Mouse (Mus musculus) megakaryocyte progenitor cell, adult 5-6 weeks (primary cell): ENCODE measurements at regions not wholly inside any gene's neighbourhood (a gene's known extent, or its start where the extent isn't known, plus 50 kb on each side); places are given as distances from the start of the nearest gene placed in this dataset.
A peak's percentile ranks its signal among the peaks of the same experiment; 100 is the strongest.
"Not testable (repeated sequence)": the region's sequence is repeated elsewhere in the genome, so short reads cannot be mapped to it uniquely, and the experiment has no call there.

Source experiments
- ATAC-seq: replicated peaks from 2 replicates; pipeline ENCODE4 v1.8.0; 2016; ENCODE audit warnings: mild to moderate bottlenecking, moderate TSS enrichment, inconsistent platforms; ENCODE audit not compliant: poor library complexity

DNA sequence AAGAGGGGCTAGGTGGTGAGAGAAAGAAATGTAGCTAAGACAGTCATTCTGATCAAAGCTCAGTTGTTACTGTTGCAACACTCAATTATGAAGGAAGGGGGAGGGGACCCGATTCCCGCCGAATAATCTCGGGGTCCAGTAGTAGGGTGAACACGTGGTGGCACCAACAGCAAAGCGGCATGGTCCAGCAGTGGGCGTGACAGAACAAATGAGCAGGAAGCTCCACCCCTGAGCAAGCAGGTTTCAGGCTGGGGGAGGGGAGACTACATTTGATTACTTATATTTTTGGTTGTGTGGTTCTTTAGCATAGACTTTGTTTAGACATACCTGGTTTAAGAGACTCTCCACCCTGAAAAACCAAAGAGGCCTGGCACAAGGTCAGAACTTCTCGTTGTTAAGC is 143.8 kb upstream of the Tbl1xr1 start:
- not testable (repeated sequence) for ATAC-seq

DNA sequence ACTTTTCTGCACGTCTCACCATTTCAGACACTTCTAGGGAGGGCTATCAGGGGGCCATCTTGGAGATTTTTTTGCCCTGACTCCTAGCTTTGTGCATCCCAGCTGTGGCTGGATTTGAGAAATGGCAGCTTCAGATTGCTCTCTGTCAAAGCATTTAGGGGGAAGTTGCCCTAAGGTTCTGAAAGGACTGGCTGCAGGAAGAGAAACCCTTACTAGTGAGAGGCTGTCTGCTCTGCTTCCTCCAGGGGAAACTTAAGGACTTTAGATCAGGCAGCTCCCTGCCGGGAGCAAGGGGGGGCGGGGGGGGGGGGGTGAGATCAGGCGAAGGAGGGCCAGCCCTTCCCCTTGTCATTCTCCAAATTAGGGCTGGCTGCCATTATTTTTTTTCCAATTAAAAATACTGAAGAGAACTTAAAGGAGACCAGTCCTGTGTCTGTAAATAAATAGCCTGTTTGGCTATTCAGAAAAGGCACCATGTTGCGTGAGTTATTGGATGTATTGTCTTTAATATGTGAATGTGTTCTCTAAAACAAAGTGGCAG is 141.7 kb upstream of the Tbl1xr1 start:
- peak; percentile 26; the same call in 1 of the 2 replicates for ATAC-seq

DNA sequence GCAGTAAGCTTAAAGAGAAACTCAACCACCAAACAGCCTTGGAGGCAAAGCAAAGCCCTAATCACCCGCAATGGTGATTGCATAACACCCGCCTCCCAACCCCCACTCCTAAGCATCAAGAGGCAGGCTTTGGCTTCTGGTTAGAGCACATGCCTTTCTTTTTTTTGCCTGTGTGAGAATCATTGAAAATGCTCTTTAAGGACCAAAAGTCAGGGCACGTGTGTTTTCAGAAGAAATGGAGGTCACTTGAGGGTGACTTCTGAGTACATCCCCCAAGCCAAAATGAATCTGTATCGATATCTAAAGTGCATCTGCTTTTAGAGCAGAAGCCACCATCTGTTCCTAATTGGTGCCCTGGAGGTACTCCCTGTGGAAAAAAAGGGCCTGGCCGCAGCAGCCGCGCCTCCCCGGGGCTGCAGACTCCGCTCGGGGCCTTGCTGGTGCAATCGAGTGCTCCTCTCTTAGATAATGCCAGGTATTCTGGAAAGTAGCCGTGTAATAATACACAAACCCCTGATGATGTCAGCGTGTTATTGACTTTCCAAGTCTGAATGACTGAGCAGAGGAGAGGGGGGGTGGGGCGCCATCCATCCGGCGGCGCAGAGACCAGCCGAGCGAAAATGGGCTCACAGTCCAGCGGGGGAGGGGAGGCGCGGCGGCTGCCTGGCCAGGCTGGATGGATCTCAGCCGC is 140.7 kb upstream of the Tbl1xr1 start:
- ATAC-seq: peak; percentile 81

DNA sequence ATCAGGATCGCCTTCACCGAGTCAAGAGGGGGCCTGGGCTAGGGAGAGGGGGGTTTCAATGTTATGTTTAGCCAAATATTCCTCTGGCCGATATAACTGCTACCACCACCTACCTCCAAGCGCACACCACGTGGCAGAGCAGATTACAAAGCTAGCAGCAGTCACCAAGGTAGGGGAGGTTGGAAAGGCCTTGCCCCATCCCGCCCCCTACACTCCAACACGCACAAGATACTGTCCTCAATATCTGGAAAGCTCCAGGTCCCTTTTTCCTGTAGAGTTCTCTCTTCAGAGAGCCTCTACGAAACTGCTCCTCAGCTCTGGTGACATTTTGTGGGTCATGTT is 140.2 kb upstream of the Tbl1xr1 start:
- peak; percentile 33 for ATAC-seq

DNA sequence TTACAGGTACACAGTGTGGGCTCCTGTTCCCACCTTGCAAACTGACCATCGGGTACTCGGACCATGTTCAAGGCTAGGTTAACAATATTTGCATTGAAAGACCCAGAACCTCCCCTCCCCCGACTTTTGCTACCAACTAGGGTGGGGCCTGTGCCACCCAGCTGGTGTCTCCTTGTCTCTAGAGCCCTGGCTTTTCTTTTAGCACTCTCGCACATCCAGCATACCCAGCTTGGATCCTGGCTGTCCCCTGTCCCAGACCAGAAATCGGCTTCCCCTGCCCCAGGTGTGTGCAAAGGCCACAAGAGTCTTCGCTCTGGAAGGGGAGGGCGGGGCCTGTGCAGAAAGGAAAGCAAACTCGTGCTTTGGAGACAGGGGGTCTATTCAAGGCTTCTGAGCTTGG is 139.8 kb upstream of the Tbl1xr1 start:
- ATAC-seq: no peak

DNA sequence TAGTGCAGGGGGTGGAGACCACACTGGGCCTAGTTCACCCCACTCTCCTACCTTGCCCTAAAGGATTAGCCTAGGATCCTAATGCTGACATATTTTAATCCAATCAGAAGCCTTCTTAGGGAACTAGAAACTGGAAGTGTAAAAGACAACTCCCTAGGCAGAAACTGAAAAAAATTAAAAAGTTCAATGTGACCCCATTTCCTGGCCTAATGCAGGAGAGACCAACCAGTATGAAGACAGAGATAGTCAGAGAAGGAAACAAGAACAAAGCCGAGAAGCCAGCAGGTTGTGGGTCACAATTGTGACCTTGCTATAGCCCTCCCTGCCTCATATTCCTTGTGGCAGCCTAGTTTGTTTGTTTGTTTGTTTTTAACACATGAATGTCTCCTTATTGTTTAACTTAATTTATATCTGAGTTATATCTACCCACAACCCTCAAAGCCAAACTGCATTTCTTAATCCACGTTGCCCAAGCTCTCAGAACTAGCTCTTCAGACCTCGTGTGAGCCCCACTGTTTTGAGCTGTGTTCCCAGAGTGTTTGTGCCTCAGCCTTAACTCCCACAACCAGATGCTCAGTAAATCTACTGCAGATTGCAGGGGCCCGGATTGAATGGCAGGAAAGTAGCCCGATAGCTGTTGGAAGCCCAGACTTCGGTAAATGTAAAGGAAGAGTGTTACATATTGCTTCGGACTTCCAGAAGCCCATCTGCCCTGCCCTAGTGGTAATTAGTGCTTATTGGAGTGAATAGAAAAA is 139.0 kb upstream of the Tbl1xr1 start:
- ATAC-seq: peak; percentile 11

DNA sequence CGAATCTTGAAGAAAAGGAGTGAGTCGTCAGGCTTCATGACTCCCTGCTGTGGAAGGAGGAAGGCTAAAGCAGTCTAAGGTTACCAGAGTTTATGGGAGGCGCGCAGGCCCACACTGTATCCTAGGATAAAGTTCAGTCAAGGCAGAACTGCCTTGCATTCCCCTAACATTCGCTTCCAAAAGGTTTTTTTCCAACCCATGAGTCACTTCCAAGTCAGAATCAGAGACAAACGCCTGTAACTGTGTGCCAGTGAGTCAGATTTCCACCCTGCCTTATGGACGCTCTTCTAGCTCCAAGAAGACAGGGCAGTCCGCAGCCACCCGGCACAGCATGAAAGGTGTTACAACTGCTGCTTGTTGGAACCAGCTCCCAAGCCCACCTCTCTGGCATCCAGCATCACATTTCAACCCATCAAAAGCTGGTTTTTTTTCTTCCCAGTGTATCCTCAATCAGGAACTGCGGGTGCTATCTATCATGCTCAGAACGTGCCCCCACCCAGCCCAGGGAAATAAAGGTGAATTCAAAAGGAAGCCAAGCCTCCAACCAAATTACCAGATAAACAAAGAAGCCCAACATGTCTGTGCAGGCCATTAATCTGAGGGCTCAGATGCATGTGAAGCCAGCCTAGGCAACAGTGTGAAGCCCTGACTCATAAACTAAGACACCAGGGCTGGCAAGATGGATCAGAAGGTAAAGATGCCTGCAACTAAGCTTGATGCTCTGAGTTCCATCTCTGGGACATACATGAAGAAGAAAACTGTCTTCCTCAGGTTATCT is 138.2 kb upstream of the Tbl1xr1 start:
- ATAC-seq: no peak

DNA sequence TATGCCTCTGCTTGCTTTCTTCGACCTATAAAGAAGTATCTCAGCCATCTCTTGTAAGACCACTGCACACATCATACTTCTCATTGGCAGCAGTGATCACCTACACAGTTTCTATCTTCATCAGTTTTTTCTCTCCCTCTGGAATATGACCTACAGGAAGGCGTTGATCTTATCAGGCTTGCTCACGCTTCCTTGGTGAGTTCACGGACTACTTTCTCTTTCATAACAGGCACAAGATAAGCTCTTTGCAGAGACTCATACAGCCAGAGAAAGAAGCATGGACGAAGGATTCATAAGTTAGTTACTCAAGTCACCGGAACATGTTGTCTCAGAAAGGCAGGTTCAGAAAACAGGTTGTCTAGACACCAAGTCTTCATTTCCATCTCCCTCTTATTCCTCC is 136.7 kb upstream of the Tbl1xr1 start:
- no peak for ATAC-seq

DNA sequence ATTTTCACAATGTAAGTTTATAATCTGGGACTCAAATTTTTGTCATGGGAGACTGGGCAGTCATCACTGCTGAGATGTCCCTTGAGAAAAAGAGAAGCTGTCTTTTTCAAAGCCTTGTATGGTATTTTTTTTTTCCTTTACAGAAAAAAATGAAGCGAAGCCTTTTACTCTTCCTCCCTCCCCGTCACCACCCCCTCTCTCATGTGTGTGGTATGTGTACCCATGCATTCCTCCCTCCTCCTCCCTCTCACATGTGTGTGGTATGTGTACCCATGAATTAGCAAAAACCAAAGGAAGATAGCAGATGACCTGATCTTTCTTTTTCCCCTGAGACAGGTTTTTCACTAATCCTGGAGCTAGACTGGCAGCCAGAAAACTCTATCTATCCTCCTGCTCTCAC is 134.9 kb upstream of the Tbl1xr1 start:
- no peak for ATAC-seq

DNA sequence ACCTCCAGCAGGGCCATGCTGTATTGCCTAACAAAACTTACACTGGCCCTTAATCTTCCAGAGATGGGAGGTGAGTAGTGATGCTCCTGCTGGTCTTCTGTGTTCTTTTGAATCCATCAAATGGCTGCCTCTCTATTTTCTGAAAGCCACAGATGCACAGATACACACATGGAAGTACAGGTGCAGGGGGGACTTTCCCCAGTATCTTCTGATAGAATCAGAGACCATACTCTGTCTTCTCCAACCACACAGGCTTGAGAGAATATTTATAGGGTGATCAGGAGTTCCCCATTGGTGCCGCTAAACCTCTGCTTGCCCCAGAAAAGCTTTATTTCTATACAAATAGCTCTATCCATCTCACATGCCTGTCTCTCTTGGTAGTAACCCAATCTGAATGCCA is 133.5 kb upstream of the Tbl1xr1 start:
- no peak for ATAC-seq

DNA sequence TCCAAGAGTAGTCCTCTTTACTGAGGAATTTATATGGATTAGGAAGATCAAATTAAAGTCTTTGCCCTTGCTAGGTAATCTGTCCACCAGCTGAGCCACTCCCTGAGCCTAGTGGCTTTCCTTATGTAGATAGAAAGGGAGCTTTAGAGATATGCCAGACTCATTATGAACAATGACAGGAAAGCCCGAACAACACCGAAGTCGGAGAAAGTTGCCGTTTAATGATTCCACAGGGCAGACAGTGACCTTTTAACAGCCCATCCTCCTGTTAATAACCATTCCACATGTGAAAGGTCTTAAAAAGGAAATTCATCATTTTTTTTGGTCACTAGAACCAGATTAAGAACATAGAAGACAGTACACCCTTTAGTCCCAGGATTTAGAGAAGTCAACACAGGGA is 130.7 kb upstream of the Tbl1xr1 start:
- ATAC-seq: no peak

DNA sequence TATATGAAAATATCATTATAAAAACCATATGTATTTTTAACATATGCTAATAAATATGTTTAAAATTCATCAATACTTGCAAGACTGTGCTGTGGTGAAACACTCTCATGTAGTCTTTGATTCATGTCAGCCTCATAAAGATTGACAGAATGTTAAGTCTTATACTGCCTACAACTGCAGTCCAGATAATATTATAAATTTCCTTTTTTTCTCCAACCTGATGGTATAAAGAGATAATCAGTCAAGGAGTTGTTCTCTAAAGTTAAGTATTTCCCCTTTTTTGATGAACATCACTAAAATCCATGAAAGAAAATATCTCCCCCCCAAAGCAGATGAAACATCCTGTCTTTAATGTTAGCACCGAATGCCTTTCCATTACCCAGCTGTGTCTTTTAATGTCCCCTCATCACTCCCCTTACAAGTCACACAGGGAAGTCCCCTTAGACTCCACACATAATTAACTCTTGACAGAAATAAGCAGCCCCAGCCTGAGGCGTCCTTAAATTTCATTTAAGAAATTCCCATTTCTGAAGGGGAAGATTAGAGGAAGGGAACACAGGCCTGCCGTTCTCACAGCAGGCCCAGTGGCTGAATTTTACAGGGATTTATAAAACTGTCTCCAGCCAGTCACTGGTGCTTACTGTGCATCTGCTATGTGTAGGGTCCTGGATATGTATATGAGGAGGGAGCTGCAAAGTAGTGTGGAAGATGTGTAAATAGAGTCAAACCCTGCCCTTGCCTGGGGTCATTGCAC is 129.0 kb upstream of the Tbl1xr1 start:
- no peak for ATAC-seq

DNA sequence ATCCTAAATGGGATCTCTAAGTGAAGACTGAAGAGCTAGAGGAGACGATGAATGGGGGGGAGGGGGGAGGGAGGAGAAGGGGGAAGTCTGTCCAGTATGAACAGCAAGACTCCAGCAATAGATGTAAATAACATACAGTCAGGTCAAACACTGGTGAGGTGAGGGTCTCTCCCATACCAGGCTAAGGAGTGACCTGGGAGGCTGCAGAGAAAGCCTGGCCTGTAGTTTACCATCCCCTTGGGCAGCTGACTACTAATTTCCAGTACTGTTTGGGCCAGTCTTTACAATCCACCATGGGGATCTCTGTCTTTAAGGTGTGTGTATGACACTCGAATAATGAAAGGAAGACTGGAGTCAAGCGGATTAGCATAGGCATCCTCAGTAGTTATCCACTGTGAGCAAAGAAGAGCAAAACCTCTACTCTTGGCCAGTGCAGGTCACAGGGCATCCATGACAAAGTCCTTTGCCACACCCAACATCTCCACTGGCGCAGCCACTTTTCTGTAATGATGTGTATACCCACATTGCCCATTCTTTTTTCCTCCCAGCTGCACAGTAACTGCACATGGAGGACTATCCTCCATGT is 128.3 kb upstream of the Tbl1xr1 start:
- ATAC-seq: no peak

DNA sequence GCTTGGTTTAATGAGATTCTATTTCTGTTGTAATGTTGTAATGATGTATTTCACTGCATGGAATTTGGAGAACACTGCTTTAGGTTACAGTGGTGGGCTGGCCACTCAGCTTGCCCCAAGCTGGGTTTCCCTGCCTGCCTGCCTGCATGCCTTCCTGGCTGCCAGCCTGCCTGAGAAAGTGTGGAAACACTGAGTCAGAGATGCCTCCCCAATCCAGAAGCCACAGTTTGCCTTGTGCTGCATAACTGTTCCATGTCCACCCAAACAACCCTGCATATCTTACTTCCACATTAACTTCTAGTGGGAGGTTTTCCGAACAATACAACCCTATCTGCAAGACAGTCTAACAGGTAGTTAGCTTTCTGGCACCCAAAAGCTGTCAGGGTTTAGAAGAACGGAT is 127.0 kb upstream of the Tbl1xr1 start:
- ATAC-seq: peak; percentile 58

DNA sequence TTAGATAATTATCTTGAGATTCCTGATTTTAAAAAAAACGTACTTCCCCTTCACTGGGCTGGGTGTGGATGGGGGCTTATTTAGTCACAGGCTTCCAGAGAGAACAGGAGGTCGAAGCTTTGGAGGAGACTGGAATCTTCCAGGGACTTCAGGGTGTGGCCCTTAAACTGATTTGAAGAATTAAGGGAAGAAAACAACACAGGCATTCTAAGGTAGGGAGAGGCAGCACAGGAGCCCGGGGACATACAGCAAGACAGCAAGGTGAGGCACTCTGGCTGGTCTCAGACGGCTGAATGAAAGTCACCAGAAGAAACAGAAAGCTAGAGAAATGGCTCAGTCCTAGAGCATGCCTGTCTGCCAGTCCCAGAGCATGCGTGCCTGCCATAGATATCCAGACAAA is 125.9 kb upstream of the Tbl1xr1 start:
- ATAC-seq: no peak

DNA sequence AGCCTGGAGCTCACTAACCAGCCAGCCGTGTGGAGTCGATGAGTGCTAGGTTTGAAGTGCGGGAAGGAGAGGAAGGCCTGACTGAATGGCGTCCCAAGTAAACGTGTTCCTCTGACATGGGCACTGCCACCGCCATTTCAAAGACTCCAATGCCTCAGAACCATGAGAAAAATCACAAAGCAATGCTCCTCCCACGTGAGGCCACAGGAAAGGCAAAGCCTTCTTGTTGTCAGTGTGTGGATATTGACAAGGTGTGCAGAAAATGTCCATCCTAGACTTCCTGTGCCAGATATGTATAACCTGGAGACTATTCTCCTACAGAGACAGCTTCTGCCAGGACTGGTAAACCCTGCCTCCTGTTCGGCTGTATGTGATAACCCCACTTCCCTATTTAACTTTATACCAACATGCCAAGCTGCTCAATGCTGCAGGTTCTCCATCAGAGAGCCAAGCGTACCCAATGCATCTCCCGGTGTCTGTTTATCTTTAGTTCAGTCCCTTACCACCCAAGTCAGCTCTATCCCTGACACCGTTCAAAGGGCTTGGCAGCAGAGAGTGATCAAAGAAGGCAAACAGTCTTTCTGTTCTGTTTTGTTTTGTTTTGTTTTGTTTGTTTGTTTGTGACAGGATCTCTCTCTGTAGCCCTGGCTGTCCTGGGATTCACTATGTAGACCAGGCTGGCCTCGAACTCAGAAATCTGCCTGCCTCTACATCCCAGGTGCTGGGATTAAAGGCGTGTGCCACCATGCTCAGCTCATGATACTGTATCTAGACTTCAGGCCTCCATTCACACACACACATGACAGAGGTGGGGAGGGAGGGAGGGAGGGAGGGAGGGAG is 124.8 kb upstream of the Tbl1xr1 start:
- peak; percentile 47 for ATAC-seq

DNA sequence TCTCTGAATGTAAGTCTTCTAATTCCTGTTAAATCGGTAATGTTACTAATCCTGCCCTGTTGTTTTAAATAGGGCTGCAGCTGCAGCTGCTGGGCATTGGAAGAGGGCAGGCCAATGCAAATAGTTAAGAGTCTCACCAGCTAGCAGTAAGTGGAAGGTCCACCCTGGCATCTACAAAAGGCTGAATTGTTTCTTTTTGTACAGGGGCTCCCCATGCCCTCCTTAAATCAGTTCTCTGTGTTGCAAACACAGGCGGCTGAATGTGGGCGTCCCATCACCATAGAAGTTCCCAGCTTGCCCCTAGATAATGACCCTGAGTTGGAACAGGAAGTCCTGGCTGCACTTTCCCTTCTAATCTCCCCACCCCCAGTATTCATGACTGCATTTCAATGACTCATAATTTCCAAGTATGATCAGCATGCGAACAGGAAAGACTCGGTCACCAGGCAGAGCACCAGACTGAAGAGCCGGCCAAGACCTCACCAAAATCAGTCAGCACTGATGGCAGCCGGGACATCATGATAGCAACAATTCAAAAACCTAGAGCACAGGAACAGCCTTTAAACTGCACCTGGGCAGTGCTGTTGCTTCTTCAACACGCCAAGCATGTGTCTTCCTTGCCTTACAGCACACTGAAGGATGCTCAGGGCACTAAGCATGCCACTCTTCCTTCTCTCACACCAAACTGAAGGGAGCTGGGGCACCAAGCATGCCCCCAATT is 123.6 kb upstream of the Tbl1xr1 start:
- ATAC-seq: peak; percentile 55

DNA sequence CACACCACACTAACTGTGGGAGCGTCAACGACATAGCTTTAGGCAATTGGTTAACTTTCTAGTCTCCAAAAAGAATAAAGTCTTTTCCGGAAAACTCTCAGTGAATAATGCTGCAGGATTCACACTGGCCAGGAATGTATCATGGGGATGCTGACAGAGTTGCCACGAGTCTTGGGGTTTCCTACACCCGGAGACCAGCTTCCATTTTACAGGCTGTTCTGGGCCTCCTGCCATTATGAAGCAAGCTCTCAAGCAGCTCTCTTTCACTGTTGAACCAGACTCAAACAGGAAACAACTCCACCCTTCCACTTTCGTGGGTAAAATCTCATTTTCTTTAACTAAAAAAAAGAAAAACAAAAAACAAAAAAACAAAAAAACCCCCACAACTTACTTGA is 123.0 kb upstream of the Tbl1xr1 start:
- ATAC-seq: no peak

DNA sequence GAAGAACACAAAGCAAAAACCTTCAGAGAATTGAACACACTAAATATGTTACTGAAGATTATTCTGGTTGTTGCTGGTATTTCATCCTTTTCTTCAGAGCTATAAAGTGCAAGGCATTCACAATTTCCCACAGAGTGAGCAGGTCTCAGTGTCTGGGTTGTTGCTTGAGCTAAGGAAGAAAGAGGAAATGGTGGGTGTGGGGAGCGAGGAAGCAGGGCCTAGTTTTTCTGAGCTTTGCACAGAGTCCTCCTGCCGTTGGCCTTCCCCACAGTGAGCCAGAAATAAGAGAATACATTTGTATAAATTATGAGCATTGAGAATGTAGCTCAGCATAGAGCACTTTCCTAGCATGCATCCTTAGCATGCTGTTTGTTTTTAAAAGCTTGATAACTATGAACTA is 120.8 kb upstream of the Tbl1xr1 start:
- ATAC-seq: peak; percentile 26; the same call in 1 of the 2 replicates
